Mouse (Mus musculus) neural tube, embryonic 11.5 days (tissue): ENCODE results near the gene Xrra1. TPM values are rescaled to one million over a fixed set of nuclear protein-coding genes. Genes with fewer than 3 reads are reported as not detected.

Experiments
- ATAC-seq: fragments of 200-750 bp; cut with Nextera tagmentation; 2 replicates; pipeline ENCODE4 v1.8.0; 2017; ENCODE audit warnings: moderate number of reproducible peaks, mild to moderate bottlenecking, moderate TSS enrichment, moderate library complexity; ENCODE audit not compliant: insufficient read depth, low FRiP score, low TSS enrichment
- DNase-seq: peaks from one replicate; pipeline ENCODE4 v3.0.0-alpha.2; 2015; ENCODE audit warnings: low spot score
- H3K27ac ChIP-seq: fragments of 300-500 bp; sonication (generic); 2 replicates; pipeline ENCODE4 v1.5.1; 2014; ENCODE audit warnings: low read depth, mild to moderate bottlenecking, low read length
- H3K27me3 ChIP-seq: fragments of 300-500 bp; sonication (generic); 2 replicates; pipeline ENCODE4 v1.6.1; 2014; ENCODE audit warnings: mild to moderate bottlenecking, low read length, mixed read lengths; ENCODE audit not compliant: control insufficient read depth, insufficient read depth
- H3K36me3 ChIP-seq: fragments of 300-500 bp; sonication (generic); 2 replicates; pipeline ENCODE4 v1.6.1; 2014; ENCODE audit warnings: mild to moderate bottlenecking, low read length, moderate library complexity, mixed read lengths; ENCODE audit not compliant: control insufficient read depth, insufficient read depth
- H3K4me1 ChIP-seq: fragments of 300-500 bp; sonication (generic); 2 replicates; pipeline ENCODE4 v1.6.1; 2014; ENCODE audit warnings: low read length, mixed read lengths; ENCODE audit not compliant: control insufficient read depth, insufficient read depth
- H3K4me2 ChIP-seq: fragments of 300-500 bp; sonication (generic); 2 replicates; pipeline ENCODE4 v1.6.1; 2014; ENCODE audit warnings: low read depth, mild to moderate bottlenecking, moderate library complexity
- H3K4me3 ChIP-seq: fragments of 300-500 bp; sonication (generic); 2 replicates; pipeline ENCODE4 v1.5.1; 2014; ENCODE audit warnings: low read depth, low read length
- H3K9ac ChIP-seq: fragments of 300-500 bp; sonication (generic); 2 replicates; pipeline ENCODE4 v1.6.1; 2014; ENCODE audit warnings: mild to moderate bottlenecking, low read length
- H3K9me3 ChIP-seq: fragments of 300-500 bp; sonication (generic); 2 replicates; pipeline ENCODE4 v1.6.1; 2016; ENCODE audit warnings: low read length; ENCODE audit not compliant: control insufficient read depth
- WGBS: fragments of 180-500 bp; shearing (Covaris S2); extraction: QIAGEN DNeasy Blood & Tissue Kit; methylation state at CpG from one replicate; pipeline ENCODE4 v1.1.7; 2014; 5-methylcytosine and 5-hydroxymethylcytosine counted together
- polyA plus RNA-seq: library from polyadenylated mRNA; unstranded; fragments of >200 nt; fragmentation: Nextera tagmentation; extraction: Ambion mirVana; gene quantifications from 2 replicates; pipeline ENCODE4 v1.2.1, GENCODE M21; 2014

The Xrra1 gene
- polyA plus RNA-seq, 1 experiment from 2014 or later = 0.36 TPM

DNA sequence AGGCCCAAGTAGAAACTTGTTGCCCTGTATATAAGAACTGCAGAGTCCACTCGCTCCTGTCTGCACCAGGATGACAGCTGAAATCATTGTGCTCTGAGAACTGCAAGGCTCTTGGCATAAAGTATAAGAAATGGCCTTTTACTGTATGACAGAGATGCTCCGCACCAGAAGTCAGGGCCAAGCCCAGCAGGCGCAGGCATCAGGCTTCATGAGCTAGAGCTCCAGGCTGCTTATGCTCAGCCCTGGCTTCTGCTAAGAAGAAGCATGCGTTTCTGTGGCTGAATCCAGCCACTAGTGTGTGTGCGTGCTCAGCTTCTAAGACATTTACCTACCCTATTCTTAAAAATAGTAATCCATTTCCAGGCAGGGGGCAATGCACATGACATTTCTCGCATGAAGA is 35.6 kb downstream of the Xrra1 start:
- Histone ChIP-seq H3K4me2 (no peak overlapping the region), H3K9ac (no peak overlapping the region), H3K9me3 (no peaks in the 10 kb centered on the region), H3K36me3 (no peaks in the 10 kb centered on the region), H3K4me3 (no peak overlapping the region), H3K27ac (no peak overlapping the region), H3K4me1 (peaks cover 3% of the 10 kb centered on the region; the same call in 1 of the 2 replicates), H3K27me3 (no peaks in the 10 kb centered on the region)
- ATAC-seq (no peak), DNase-seq (no peak)
- WGBS = 77% methylated on average over 6 of the region's 6 CpGs

DNA sequence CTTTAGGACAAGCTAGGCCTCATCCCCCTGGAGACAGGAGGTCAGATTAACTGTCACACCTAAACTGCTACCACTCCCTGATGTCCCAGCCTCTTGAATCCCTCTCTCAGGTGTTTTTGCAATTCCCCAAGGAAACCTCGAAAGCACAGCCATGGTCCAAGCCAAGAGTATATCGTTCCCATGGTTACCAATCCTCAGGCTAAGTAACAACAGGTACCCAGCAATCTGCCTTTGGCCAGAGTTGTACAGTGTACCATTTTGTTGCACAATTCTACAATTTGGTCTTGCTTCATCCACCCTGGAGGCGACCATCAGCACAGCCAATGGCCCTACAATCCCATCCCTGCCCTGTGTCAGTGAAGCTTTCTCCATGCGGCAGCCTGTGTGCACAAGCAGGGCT is 38.0 kb downstream of the Xrra1 start:
- Histone ChIP-seq H3K36me3 (no peaks in the 10 kb centered on the region), H3K4me1 (peaks cover 3% of the 10 kb centered on the region; the same call in 1 of the 2 replicates), H3K27ac (no peak overlapping the region), H3K9me3 (no peaks in the 10 kb centered on the region), H3K4me3 (no peak overlapping the region), H3K9ac (no peak overlapping the region), H3K27me3 (no peaks in the 10 kb centered on the region), H3K4me2 (no peak overlapping the region)
- WGBS = 78% methylated on average over 4 of the region's 4 CpGs
- DNase-seq (no peak), ATAC-seq (no peak)

DNA sequence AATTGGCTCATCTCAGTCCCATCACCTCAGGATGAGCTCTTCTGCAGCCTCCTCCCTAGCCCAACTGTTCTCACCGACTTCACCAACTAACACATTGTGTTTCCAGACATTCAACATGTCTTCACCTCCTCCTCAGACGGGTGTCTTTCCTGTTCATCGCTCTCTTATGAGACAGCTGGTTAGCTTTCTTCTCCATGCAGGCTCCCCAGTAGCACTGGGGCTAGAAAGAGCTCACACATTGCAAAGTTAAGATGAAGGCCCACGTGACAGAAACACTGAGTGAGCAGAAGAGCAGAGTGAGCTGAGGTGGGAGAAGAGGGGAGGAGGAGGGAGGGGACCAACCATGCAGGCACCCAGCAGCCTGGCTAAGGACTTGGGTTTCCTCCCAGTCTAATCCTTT is 43.3 kb downstream of the Xrra1 start:
- Histone ChIP-seq H3K27me3 (no peaks in the 10 kb centered on the region), H3K9ac (no peak overlapping the region), H3K4me3 (no peak overlapping the region), H3K4me2 (no peak overlapping the region), H3K36me3 (no peaks in the 10 kb centered on the region), H3K9me3 (no peaks in the 10 kb centered on the region), H3K4me1 (no peaks in the 10 kb centered on the region), H3K27ac (no peak overlapping the region)
- ATAC-seq = no peak
- DNase-seq = no peak
- WGBS = 69% methylated on average over 4 of the region's 4 CpGs

DNA sequence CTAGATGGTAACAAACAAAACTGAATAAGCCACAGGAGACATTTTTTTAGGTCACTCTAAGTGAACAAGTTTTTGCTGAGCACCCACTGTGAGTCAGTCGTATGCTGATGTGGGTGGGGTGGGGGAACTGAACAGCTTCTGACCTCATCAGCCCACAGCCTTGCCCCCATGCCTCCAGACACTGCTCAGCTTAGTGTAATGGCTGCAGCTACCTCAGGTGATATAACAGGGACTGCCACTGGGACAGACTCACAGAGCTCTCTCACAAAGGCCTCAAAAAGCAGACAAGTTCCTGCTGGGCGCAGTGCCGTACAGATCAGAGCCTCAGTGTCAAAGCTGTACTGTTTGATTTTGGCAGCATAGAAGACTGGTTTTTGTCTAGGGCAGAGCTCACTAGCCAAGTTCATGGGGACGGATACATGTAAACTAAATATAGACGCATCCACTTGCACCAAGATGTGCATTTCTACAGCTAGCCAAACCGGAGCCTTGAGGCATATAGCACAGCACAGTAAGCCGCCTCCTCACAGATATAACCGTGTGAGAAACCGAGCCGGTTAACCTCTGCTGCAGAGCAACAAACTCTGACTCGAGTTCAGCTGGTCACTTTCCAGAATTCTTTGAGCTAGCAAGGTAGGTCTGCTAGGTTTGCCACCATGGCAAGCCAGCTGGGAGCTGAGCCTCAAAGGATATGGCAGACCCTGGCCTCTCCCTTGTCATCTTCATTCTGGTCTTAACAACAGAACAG is 44.2 kb downstream of the Xrra1 start:
- H3K9ac ChIP-seq = no peak overlapping the region
- no peak overlapping the region for H3K27ac ChIP-seq
- H3K4me3 ChIP-seq = no peak overlapping the region
- no peaks in the 10 kb centered on the region for H3K4me1 ChIP-seq
- H3K4me2 ChIP-seq = no peak overlapping the region
- H3K36me3 ChIP-seq = no peaks in the 10 kb centered on the region
- 84% methylated on average over 11 of the region's 11 CpGs for WGBS
- DNase-seq = no peak
- ATAC-seq = no peak
- H3K9me3 ChIP-seq = no peaks in the 10 kb centered on the region
- no peaks in the 10 kb centered on the region for H3K27me3 ChIP-seq

DNA sequence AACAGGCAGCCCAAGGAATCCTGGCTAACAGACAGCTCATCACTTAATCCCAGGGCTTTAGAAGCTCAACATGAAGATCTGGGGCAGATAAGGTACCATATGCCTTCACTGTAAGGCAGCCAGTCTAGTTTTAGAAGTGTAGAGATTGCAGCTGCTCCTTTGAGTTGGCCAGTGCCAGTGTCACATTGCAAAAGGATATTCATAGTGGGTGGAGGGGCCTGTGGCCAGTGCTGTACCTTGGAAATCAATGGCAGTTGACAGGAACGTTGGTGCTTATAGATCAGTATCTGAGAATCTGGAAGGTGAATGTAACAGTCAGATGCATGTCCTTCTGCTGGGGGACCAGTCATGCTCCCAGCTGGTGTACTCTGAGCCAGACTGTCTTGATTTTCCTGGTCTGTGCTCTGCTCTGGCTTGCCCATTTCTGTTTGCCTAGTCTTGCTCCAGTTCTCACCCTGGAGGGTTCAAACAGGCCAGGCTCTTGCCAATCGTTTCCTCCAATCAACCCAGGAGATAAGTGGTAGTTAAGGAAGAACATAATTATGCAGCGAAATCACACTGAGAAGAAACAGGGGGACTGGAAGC is 45.6 kb downstream of the Xrra1 start:
- Histone ChIP-seq H3K9ac (no peak overlapping the region), H3K4me3 (no peak overlapping the region), H3K4me2 (no peak overlapping the region), H3K36me3 (no peaks in the 10 kb centered on the region), H3K9me3 (no peaks in the 10 kb centered on the region), H3K27me3 (no peaks in the 10 kb centered on the region), H3K4me1 (no peaks in the 10 kb centered on the region), H3K27ac (no peak overlapping the region)
- ATAC-seq (no peak), DNase-seq (no peak)
- 66% methylated on average over 3 of the region's 3 CpGs for WGBS

DNA sequence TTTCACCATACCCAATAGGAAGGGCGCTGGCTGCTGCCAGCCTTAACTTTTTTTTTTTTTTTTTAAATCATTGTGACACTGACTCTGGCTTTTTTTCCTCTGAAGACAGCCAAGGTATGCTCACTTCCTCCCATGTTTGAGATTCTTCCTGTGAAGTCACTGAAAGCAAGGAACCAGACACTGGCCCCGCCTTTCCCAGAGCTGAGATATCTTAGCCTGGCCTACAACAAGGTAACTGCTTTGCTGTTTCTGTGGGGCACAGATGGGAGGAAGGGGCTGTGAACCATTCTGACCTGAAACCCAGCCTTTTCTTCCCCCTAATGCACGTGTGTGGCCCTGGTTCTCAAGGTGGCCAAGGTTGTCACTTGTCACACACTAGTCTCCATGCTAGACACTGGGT is 47.4 kb downstream of the Xrra1 start:
- no peak overlapping the region for H3K4me2 ChIP-seq
- WGBS = 86% methylated on average over 3 of the region's 3 CpGs
- H3K27me3 ChIP-seq = no peaks in the 10 kb centered on the region
- H3K9me3 ChIP-seq = no peaks in the 10 kb centered on the region
- no peaks in the 10 kb centered on the region for H3K4me1 ChIP-seq
- H3K27ac ChIP-seq = no peak overlapping the region
- H3K4me3 ChIP-seq = no peak overlapping the region
- ATAC-seq (no peak), DNase-seq (no peak)
- no peak overlapping the region for H3K9ac ChIP-seq
- H3K36me3 ChIP-seq = no peaks in the 10 kb centered on the region

DNA sequence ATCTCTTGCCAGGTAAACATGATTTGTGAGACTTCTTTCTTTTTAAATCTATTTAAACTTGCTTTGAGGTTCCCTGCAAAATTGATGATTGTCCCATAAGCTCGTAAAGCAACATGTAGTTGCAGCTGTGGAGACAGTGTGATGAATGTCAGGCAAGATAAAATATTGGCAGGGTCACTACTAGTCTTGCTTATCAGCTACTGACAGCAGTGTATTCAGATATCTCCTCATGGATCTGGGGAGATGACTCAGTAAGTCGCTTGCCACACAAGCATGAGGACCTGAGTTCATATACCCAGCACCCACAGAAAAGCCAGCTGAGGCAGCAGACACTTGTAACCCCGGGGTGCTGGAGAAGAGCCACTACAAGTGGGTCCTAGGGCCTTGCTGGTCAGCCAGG is 48.5 kb downstream of the Xrra1 start:
- DNase-seq (no peak), ATAC-seq (no peak)
- Histone ChIP-seq H3K27ac (no peak overlapping the region), H3K4me3 (no peak overlapping the region), H3K27me3 (no peaks in the 10 kb centered on the region), H3K36me3 (no peaks in the 10 kb centered on the region), H3K9me3 (no peaks in the 10 kb centered on the region), H3K9ac (no peak overlapping the region), H3K4me2 (no peak overlapping the region), H3K4me1 (no peaks in the 10 kb centered on the region)
- WGBS = 74% methylated on average over 3 of the region's 3 CpGs

DNA sequence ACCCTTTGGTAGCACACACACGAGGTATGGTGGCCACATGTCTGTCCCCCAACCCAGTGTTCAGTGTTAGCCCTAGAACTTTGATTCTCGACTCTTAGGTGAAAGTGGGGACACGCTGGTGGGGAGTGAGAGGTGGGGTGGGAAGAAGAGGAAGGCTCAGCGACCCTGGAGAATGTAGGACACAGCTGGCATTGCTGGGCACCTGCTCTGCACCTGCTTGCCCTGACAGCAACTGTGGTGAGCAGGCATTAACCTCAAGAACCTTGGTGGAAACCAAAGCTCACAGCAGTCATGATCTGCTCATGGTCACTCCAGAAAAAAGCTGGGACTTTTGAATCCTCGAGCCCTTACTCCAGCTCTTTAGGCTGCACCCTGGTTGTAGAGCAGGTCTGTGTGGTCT is 52.1 kb downstream of the Xrra1 start:
- 79% methylated on average over 5 of the region's 5 CpGs for WGBS
- DNase-seq = no peak

DNA sequence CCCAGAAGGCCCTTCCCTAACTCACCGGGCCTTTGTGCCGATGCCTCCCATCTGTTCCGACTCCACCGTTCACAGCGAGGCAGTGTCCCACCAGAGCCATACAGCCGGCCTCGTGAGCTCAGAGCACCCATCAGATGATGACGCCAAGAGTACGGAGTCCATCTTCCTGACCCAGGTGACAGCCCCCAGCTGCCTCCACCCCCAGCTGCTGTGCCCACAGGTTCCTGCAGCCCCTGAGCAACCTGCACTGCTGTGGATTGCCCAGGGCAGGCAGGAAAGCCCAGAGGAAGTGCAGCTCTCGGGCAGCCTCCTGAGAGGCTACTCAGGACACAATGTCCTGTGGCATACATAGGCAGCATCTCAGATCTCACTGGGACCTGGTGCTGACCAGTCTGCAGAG is 55.4 kb downstream of the Xrra1 start:
- no peak overlapping the region for H3K9ac ChIP-seq
- no peak overlapping the region for H3K4me2 ChIP-seq
- no peaks in the 10 kb centered on the region for H3K9me3 ChIP-seq
- H3K36me3 ChIP-seq = no peaks in the 10 kb centered on the region
- H3K4me1 ChIP-seq = peaks cover 12% of the 10 kb centered on the region
- H3K27ac ChIP-seq = no peak overlapping the region
- DNase-seq (no peak), ATAC-seq (no peak)
- 92% methylated on average over 10 of the region's 10 CpGs for WGBS
- H3K4me3 ChIP-seq = no peak overlapping the region
- peaks cover 7% of the 10 kb centered on the region; the same call in 1 of the 2 replicates for H3K27me3 ChIP-seq

More for the DNA sequence above, 52.1 kb downstream of the Xrra1 start:
- no peak overlapping the region for H3K4me2 ChIP-seq
- H3K27me3 ChIP-seq = no peaks in the 10 kb centered on the region
- no peak overlapping the region for H3K9ac ChIP-seq
- H3K4me3 ChIP-seq = no peak overlapping the region
- no peak overlapping the region for H3K27ac ChIP-seq
- no peaks in the 10 kb centered on the region for H3K4me1 ChIP-seq
- H3K36me3 ChIP-seq = no peaks in the 10 kb centered on the region
- no peak for ATAC-seq
- H3K9me3 ChIP-seq = no peaks in the 10 kb centered on the region
